Mouse (Mus musculus) thymus, adult 2 months (tissue): Measurements from ENCODE around the gene Agap3.

Experiments used
- CTCF ChIP-seq: fragments of 200-500 bp; IDR thresholded peaks from 2 replicates; pipeline ENCODE4 v1.5.1; 2012; ENCODE audit warnings: mild to moderate bottlenecking, control low read depth, low read length, moderate library complexity, borderline replicate concordance; ENCODE audit not compliant: control insufficient read depth, poor library complexity, insufficient read depth; ENCODE audit errors: extremely low read depth
- POLR2A ChIP-seq: fragments of 200-500 bp; IDR thresholded peaks from 2 replicates; pipeline ENCODE4 v1.6.1; 2012; ENCODE audit warnings: mild to moderate bottlenecking, low read length, control low read depth, moderate library complexity; ENCODE audit not compliant: control insufficient read depth, poor library complexity, insufficient read depth; ENCODE audit errors: extremely low read depth

GRCm38 (mm10) chr5:24500851-24501250, 48.9 kb downstream of the Agap3 start:
- TF ChIP-seq CTCF: no peak
- no peak for TF ChIP-seq POLR2A
